8 mouse cellular contexts compared by ENCODE assay signal in genomic region chr11:93885572-93886410, GRCm38 (mm10). TPM values are rescaled to one million over a fixed set of nuclear protein-coding genes. Genes with fewer than 3 reads are reported as not detected.
DNase-seq lines count a peak whose midpoint lies in the region; TF ChIP-seq lines count a peak whose summit lies in the region.

Utp18 (minus strand) TSS chr11:93885766.
Mbtd1 (plus strand) TSS chr11:93885852.

- no peaks in the 10 kb centered on the region for H3K9me3 ChIP-seq in megakaryocyte, embryonic 14.5 days

- intact Hi-C loops in gastrocnemius, adult 2 months (cut with DNase I): no loop called here

- DNase-seq in WW6 (ENCODE audit: low read depth, low spot score): peak; percentile 97
- peak; percentile 96 to 99 for DNase-seq in cerebellum, postnatal 4 days (ENCODE audit: low spot score in 2 of 2)
- DNase-seq in gastrocnemius, adult 2 months: peak; percentile 99
- peak; percentile 88 for DNase-seq in hindlimb bud, embryonic 11.5 days (ENCODE audit: extremely low spot score, low read depth, low spot score)
- DNase-seq in left cerebral cortex, adult 8-10 months (ENCODE audit: low spot score in 2 of 2): peak; percentile 97 to 98
- DNase-seq in right cerebral cortex, postnatal 10 days (ENCODE audit: low spot score in 2 of 2): peak; percentile 99 to 100
- DNase-seq in urinary bladder, postnatal 25 days (ENCODE audit: low spot score): peak; percentile 99

- no peaks in the 10 kb centered on the region for H3K27me3 ChIP-seq in megakaryocyte, embryonic 14.5 days (replicated peaks)

- TF ChIP-seq CTCF in gastrocnemius, adult 2 months (IDR thresholded peaks at IDR 0.05): no peak

- H3K4me1 ChIP-seq in megakaryocyte, embryonic 14.5 days: peaks cover 47% of the 10 kb centered on the region

- H3K27ac ChIP-seq in gastrocnemius, adult 2 months: peak within 1 kb of the TSS; percentile 99

- H3K4me3 ChIP-seq in gastrocnemius, adult 2 months: peak within 1 kb of the TSS; percentile 92
- peak within 1 kb of the TSS; percentile 96 for H3K4me3 ChIP-seq in megakaryocyte, embryonic 14.5 days (replicated peaks)

- H3K36me3 ChIP-seq in megakaryocyte, embryonic 14.5 days (replicated peaks; ENCODE audit: low read length): peaks cover 33% of the 10 kb centered on the region

RNA-seq across cellular contexts. Expression of gene Utp18, which starts in this region (rescaled TPM):
- total RNA-seq in gastrocnemius, adult 2 months (2021): 1 to 10 TPM; 8.9 to 9.4 TPM
- 10 to 100 TPM; 20.1 to 24.8 (median 23.4) TPM for total RNA-seq in left cerebral cortex, adult 8-10 months (2022)
- 6.8 and 13.8 TPM in 2 replicates for polyA plus RNA-seq in megakaryocyte, embryonic 14.5 days (2012; ENCODE audit: insufficient read depth, low replicate concordance)

RNA-seq across cellular contexts. Expression of gene Mbtd1, which starts in this region (rescaled TPM):
- 1 to 10 TPM; 8.0 to 9.9 TPM for total RNA-seq in gastrocnemius, adult 2 months (2021)
- 10 to 100 TPM; 28.1 to 38.8 (median 31.6) TPM for total RNA-seq in left cerebral cortex, adult 8-10 months (2022)
- 2.0 TPM in 1 of 2 replicates, not detected in the other for polyA plus RNA-seq in megakaryocyte, embryonic 14.5 days (2012; ENCODE audit: insufficient read depth, low replicate concordance)

Comparison
In these comparisons a context has a peak if more than half of its experiments do, and no peak if none do; other contexts are left out.
1. Peak in every context shown above with its lines: DNase-seq, H3K4me3 ChIP-seq and H3K27ac ChIP-seq.